Mouse (Mus musculus) hindbrain, postnatal 0 days (tissue): ENCODE results near the gene Frmpd2. TPM values are rescaled to one million over a fixed set of nuclear protein-coding genes. Genes with fewer than 3 reads are reported as not detected.

Source experiments
- ATAC-seq: fragments of 200-750 bp; cut with Nextera tagmentation; 2 replicates; pipeline ENCODE4 v1.8.0; 2017; ENCODE audit warnings: mild to moderate bottlenecking, moderate TSS enrichment, moderate library complexity
- DNase-seq: peaks from one replicate; pipeline ENCODE4 v3.0.0-alpha.2; 2015; ENCODE audit warnings: low spot score
- H3K27ac ChIP-seq: fragments of 300-500 bp; sonication (generic); 2 replicates; pipeline ENCODE4 v1.5.1; 2014; ENCODE audit warnings: mild to moderate bottlenecking
- H3K27me3 ChIP-seq: fragments of 300-500 bp; sonication (generic); 2 replicates; pipeline ENCODE4 v1.6.1; 2014; ENCODE audit warnings: low read length, mixed read lengths; ENCODE audit not compliant: insufficient read depth
- H3K36me3 ChIP-seq: fragments of 300-500 bp; sonication (generic); 2 replicates; pipeline ENCODE4 v1.6.1; 2014; ENCODE audit warnings: low read length, mixed read lengths; ENCODE audit not compliant: insufficient read depth
- H3K4me1 ChIP-seq: fragments of 300-500 bp; sonication (generic); 2 replicates; pipeline ENCODE4 v1.6.1; 2014; ENCODE audit warnings: antibody characterized with exemption, low read length, mixed read lengths; ENCODE audit not compliant: insufficient read depth
- H3K4me2 ChIP-seq: fragments of 300-500 bp; sonication (generic); 2 replicates; pipeline ENCODE4 v1.6.1; 2014; ENCODE audit warnings: low read depth, mild to moderate bottlenecking, low read length, moderate library complexity, mixed read lengths
- H3K4me3 ChIP-seq: fragments of 300-500 bp; sonication (generic); 2 replicates; pipeline ENCODE4 v1.5.1; 2014; ENCODE audit warnings: low read length
- H3K9ac ChIP-seq: fragments of 300-500 bp; sonication (generic); replicated peaks from 2 replicates; pipeline ENCODE4 v1.6.1; 2014; ENCODE audit warnings: mild to moderate bottlenecking, low read length, moderate library complexity, mixed read lengths
- H3K9me3 ChIP-seq: fragments of 300-500 bp; sonication (generic); 2 replicates; pipeline ENCODE4 v1.6.1; 2016; ENCODE audit warnings: low read length, mixed read lengths
- CTCF ChIP-seq: IDR thresholded peaks from 2 replicates; pipeline ENCODE4 v1.5.1; 2016; ENCODE audit warnings: antibody characterized with exemption, control low read depth, low read depth
- WGBS: fragments of 180-500 bp; shearing (Covaris S2); extraction: QIAGEN DNeasy Blood & Tissue Kit; methylation state at CpG from one replicate; pipeline ENCODE4 v1.1.7; 2014; 5-methylcytosine and 5-hydroxymethylcytosine counted together
- polyA plus RNA-seq: library from polyadenylated mRNA; unstranded; fragments of >200 nt; fragmentation: Nextera tagmentation; extraction: Ambion mirVana; gene quantifications from 2 replicates; pipeline ENCODE4 v1.2.1, GENCODE M21; 2015
- total RNA-seq: library from RNA; depleted of rRNA; stranded (reverse); fragments of >200 nt; gene quantifications from 2 replicates; pipeline ENCODE4 v1.2.3, GENCODE M21; 2014

The Frmpd2 gene
- total and polyA plus RNA-seq, 2 experiments from 2014 or later: 0.13 to 0.31 TPM

- H3K4me2 ChIP-seq: peak within 1 kb of the TSS; percentile 76
- no peaks in the 10 kb centered on the region for H3K9me3 ChIP-seq
- 3% methylated on average over 61 of the region's 70 CpGs for WGBS
- H3K36me3 ChIP-seq: no peaks in the 10 kb centered on the region
- no peaks in the 10 kb centered on the region for H3K27me3 ChIP-seq
- ATAC-seq: peak; percentile 99
- H3K4me1 ChIP-seq: peaks cover 12% of the 10 kb centered on the region; the same call in 1 of the 2 replicates
- peak; percentile 5; the same call in 1 of the 2 replicates for TF ChIP-seq CTCF
- H3K9ac ChIP-seq: peak within 1 kb of the TSS; percentile 91
- peak within 1 kb of the TSS; percentile 96 for H3K4me3 ChIP-seq
- H3K27ac ChIP-seq: peak within 1 kb of the TSS; percentile 89
- DNase-seq: peak; percentile 98
Observed at GRCm38 (mm10) chr14:33447027-33447569, 24.4 kb upstream of the Frmpd2 start, which contains the start of gene Mapk8. Mapk8 (minus strand) TSS chr14:33447158.

GRCm38 (mm10) chr14:33448276-33448675, 23.2 kb upstream of the Frmpd2 start:
- no peak for TF ChIP-seq CTCF
- Histone ChIP-seq H3K4me1 (peaks cover 12% of the 10 kb centered on the region; the same call in 1 of the 2 replicates), H3K27me3 (no peaks in the 10 kb centered on the region), H3K36me3 (no peaks in the 10 kb centered on the region), H3K9ac (no peak overlapping the region), H3K27ac (no peak overlapping the region), H3K4me2 (no peak overlapping the region), H3K4me3 (no peak overlapping the region), H3K9me3 (no peaks in the 10 kb centered on the region)
- no peak for DNase-seq
- no peak for ATAC-seq
- 87% methylated on average over 4 of the region's 4 CpGs for WGBS

DNA sequence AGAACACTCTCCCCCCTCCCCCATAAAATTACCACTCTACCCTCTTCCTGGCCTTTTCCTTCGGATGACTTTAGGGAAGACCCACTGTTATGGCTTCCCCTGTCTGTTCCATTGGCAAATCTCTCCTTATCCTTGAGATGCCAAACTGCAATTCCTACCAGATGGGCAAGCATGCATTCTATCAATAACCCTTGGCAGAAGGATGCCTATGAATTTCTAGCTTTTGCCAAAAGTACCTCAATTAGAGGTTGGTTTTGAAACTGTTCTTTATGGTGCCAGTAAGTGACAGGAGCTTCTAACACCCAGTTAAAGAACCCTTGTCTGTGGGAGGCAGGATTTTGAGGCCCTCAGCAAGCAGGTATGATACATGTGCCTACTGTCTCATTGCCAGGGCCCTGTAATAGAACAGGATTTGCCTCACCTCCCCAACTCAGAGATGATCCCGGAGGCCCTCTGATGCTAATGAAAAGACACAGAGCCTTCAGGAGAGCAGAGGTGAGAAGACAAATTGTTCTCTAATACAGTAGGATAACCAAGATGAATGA, 22.1 kb upstream of the Frmpd2 start:
- peaks cover 11% of the 10 kb centered on the region; the same call in 1 of the 2 replicates for H3K4me1 ChIP-seq
- DNase-seq (no peak), ATAC-seq (no peak)
- no peaks in the 10 kb centered on the region for H3K36me3 ChIP-seq
- no peaks in the 10 kb centered on the region for H3K27me3 ChIP-seq
- WGBS: 84% methylated on average over 2 of the region's 2 CpGs
- H3K9ac ChIP-seq: no peak overlapping the region
- no peak overlapping the region for H3K27ac ChIP-seq
- H3K4me2 ChIP-seq: no peak overlapping the region
- H3K4me3 ChIP-seq: no peak overlapping the region
- TF ChIP-seq CTCF: no peak
- H3K9me3 ChIP-seq: no peaks in the 10 kb centered on the region

DNA sequence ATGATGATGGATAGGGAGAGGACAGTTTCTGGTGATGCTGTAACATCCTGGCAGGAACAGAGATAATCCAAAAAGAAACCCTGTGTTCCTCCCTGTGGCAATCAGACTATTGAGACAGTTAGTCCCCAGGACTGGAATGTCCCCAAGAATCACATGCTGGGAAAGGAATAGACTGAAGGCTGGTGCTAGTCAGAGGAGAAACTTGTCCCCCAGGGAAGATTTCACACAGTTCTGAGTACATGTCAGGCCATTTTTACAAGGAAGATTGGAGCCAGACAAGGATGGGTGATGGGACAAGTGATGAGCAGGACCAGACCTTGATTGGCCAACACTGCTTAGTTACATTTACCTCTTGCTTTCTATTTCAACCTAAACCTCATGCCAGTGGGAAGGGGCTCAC, 21.2 kb upstream of the Frmpd2 start:
- Histone ChIP-seq H3K9ac (no peak overlapping the region), H3K36me3 (no peaks in the 10 kb centered on the region), H3K9me3 (no peaks in the 10 kb centered on the region), H3K4me2 (no peak overlapping the region), H3K27me3 (no peaks in the 10 kb centered on the region), H3K4me3 (no peak overlapping the region), H3K4me1 (peaks cover 7% of the 10 kb centered on the region; the same call in 1 of the 2 replicates), H3K27ac (no peak overlapping the region)
- DNase-seq (no peak), ATAC-seq (no peak)
- TF ChIP-seq CTCF: no peak

DNA sequence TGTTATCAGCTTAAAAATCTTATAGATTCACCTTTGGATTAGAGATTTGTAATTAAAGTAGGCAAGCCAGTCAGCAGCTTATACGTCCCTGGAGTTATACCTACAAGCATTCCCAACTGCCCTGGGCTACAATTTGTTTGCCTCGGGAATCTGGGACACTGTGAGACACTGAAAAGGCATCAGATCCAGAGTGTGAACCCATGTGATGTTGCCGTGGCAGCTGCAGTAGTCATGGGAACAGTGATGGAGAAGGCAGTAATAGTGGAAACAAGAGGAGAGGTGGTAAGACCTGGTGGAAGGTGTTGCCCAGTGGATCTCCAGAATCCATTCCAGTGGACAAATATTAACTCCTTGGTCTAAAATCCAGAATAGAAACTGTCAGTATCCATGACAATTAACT, 7.8 kb upstream of the Frmpd2 start:
- DNase-seq (no peak), ATAC-seq (no peak)
- no peak overlapping the region for H3K4me3 ChIP-seq
- no peaks in the 10 kb centered on the region for H3K27me3 ChIP-seq
- H3K9ac ChIP-seq: no peak overlapping the region
- H3K27ac ChIP-seq: no peak overlapping the region
- TF ChIP-seq CTCF: no peak
- H3K9me3 ChIP-seq: no peaks in the 10 kb centered on the region
- 49% methylated on average over 3 of the region's 3 CpGs for WGBS
- H3K4me1 ChIP-seq: no peaks in the 10 kb centered on the region
- H3K36me3 ChIP-seq: no peaks in the 10 kb centered on the region
- H3K4me2 ChIP-seq: no peak overlapping the region

GRCm38 (mm10) chr14:33467766-33468165, 3.7 kb upstream of the Frmpd2 start:
- Histone ChIP-seq H3K27ac (no peak overlapping the region), H3K4me2 (no peak overlapping the region), H3K27me3 (no peaks in the 10 kb centered on the region), H3K9ac (no peak overlapping the region), H3K36me3 (no peaks in the 10 kb centered on the region), H3K4me3 (no peak overlapping the region), H3K4me1 (no peaks in the 10 kb centered on the region), H3K9me3 (no peaks in the 10 kb centered on the region)
- TF ChIP-seq CTCF: no peak
- WGBS: 82% methylated on average over 6 of the region's 6 CpGs
- no peak for DNase-seq
- ATAC-seq: no peak

DNA sequence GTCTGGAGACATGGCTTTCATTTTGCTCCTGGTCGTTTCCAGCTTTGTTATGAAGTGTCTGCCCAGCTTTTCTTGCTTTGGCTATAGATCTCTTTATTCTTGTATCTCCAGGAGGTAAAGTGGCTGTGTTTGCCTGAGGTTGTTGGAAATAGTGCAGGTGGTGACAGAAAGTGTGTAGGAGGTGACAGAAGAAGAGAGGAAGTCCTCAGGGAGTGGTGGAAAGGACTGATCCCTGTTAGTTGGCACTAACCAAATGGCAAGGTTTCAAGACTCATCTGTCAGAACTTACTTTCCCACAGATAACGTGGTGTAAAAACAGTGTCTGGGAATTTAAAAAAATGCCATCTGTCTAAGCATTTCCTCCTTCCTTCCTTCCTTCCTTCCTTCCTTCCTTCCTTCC, 3.0 kb downstream of the Frmpd2 start:
- TF ChIP-seq CTCF: no peak
- Histone ChIP-seq H3K27ac (no peak overlapping the region), H3K4me3 (no peak overlapping the region), H3K9me3 (no peaks in the 10 kb centered on the region), H3K9ac (no peak overlapping the region), H3K27me3 (no peaks in the 10 kb centered on the region), H3K4me2 (no peak overlapping the region), H3K4me1 (no peaks in the 10 kb centered on the region), H3K36me3 (no peaks in the 10 kb centered on the region)
- DNase-seq: no peak
- no peak for ATAC-seq
- 47% methylated on average over 2 of the region's 2 CpGs for WGBS
